Mouse (Mus musculus) layer of hippocampus, postnatal 36 days (tissue): Measurements from ENCODE around the gene Hcn2. TPM values are rescaled to one million over a fixed set of nuclear protein-coding genes. Genes with fewer than 3 reads are reported as not detected.

Experiments
- DNase-seq, 2 experiments: peaks; one replicate each; pipeline ENCODE4 v3.0.0; 2022
- total RNA-seq, 2 experiments: library from RNA; stranded (reverse); gene quantifications; 2 replicates each; pipeline ENCODE4 v1.2.3; 2021

Gene Hcn2
- total RNA-seq = 100 to 1,000 TPM; 106 to 118 TPM

DNA sequence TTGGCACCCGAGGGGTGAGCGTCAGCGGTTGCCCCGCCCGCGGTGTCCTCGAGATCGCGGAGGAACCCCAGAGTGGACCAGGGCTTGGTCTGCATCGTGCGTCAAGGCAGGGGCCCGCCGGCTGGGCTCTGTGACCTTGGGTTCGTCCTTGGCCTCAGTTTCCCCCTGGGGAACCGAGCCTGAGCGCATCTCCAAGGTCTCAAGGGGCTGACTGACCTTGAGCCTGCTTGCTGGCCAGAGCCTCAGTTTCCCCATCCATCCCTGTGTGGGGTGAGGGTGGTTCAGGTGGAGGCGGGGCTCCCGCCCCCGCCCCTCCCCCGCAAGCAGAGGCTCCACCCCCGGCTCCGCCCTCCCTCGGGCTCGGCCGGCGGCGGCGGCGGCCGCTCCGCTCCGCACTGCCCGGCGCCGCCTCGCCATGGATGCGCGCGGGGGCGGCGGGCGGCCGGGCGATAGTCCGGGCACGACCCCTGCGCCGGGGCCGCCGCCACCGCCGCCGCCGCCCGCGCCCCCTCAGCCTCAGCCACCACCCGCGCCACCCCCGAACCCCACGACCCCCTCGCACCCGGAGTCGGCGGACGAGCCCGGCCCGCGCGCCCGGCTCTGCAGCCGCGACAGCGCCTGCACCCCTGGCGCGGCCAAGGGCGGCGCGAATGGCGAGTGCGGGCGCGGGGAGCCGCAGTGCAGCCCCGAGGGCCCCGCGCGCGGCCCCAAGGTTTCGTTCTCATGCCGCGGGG, at the start of gene Hcn2:
Gene Hcn2, plus strand, starts transcription at position 381 of the 734 bp plus-strand sequence.
- DNase-seq = no peak

DNA sequence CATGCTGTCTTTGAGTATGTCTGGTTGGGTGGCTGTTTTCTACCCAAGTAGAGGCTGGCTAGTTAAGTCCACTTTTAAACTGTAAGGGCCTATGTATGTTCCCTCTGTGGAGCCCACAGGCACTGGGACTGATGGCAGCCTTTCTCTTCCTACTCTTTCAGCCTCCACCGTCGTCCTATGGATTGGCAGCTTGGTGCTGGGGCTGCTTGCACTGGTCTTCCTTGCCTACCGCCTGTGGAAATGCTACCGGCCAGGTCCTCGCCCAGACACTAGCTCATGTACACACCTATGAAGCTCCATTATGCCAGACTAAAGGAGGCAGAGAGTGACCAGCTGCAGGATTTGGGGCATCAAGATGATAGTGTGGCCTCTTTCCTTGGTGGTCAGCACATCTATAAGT, 48.4 kb upstream of the Hcn2 start:
- no peak for DNase-seq

DNA sequence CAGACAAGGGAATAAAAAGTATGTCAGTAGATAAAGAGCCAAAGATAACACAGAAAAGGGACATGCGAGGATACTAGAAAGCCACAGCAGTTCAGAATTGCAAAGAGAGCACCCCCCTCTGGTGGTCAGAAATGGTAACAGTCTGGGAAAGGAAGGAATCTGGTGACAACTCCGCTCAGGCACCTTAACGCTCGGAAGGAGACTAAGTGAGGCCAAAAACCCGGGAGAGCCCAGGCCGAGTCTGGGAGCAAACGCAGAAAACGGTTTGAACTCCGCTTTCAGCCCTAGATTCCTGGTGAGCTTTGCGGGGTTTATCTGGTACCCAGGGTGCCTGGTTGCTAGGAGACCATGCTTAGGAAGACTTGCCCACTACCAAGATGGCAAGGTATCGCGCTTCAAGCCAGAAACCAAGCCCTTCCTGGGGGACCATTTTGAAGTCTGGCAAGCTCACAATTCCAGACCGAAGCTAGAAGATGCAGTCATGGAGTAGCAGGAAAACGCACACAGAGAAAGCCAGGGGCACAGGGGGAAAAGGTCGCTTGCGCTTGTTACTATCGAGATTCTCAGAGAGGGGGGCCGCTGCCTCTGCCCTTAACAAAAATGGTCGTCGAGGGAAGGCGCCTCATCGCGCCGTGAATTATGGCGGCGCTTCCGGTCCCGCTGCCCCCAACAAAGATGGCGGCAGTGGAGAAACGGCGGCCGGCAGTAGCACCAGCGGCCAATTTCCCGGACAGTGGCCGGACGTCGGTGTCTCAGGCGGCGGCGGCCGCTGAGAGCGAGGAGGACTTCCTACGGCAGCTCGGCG, 47.5 kb upstream of the Hcn2 start, which contains the start of gene Tpgs1:
Gene Tpgs1, plus strand, starts transcription at position 599 of the 805 bp plus-strand sequence.
- peak; percentile 89 to 92 for DNase-seq

DNA sequence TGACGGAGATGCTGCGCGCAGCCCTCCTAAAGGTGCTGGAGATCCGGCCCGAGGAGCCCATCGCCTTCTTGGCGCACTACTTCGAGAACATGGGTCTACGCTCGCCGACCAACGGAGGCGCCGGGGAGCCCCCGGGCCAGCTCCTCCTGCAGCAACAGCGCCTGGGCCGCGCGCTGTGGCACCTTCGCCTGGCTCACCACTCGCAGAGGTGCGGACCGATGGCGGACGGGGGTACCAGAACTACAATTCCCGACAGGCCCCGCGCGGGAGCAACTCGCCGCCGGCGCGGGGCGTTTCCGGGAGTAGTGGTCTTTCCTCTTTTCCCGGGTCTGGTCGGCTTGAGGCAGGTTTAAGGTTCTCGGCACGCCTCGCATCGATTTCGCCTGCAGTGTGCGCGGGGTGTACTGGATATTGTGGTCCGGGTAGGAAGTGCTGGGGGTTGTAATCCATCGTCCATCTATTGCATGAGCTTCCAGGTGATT, 46.8 kb upstream of the Hcn2 start:
- DNase-seq = peak; percentile 78 to 84

DNA sequence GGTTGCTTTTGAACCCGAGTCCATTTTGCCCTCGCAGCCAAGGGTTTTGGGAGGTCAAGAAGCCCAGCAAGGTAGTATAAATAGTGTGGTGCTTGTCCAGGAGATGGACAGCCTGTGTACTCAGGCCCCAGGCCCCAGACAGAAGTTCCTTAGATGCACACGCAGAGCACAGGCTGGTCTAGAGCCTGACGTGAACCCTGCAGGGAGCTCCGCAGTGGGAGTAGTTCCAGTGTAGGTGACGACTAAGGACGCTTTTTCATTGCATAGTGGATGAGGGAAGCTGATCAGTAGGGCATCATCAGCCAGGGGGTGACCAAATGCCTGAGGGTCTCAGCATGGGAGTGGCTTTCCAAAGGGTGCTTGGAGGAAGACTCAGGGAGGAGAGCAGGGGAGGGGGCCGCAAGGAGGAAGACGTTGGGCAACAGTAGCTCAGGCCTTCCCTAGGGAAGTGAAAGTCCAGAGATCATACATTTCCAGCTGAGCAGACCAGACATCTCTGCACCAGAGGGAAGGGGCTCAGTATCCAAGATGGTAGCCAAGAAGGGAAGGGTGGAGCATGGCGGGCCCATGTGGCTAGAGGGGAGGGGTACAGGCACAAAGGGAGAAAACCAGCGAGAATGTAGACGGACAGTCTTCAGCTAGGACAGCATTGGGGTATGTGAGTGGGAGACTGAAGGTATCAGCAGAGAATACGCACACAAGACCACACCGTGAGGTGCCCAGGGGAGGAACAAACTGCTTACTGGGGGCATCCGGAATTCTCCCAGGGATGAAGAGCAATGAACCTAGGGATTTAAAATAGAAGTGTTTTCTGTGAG, 46.2 kb upstream of the Hcn2 start:
- DNase-seq = no peak

DNA sequence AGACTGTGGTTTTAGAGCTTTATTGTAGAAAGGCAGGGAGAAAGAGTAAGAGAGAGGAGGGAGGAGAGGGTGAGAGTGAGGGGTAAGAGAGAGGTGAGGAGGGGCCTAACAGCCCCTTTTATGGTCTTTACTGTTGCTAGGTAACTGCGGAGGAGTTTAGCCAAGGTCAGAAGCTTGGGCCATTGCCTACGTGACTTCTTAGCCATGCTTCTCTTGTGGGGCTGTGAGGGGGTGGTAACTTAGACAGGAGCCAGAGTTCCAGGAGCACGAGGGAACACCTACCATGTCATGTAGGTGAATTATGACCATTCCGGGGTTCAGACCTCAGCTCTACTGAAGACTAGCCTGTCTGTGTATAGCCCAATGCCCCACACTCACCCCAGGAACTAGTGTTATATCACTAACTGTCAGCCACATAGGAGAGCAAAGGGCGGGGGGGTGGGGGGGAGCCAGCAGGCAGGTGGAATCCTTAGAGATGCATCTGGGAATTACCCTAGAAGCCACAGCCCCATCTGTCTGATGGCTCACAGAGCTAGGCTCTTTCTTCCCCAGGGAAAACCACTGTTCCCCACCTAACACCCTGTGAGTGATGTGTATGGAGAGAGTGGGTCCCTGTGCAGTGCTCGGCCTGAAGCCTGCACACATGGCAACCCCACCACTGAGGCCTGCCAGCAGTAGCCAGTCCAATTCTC, 44.9 kb upstream of the Hcn2 start:
- DNase-seq = no peak

DNA sequence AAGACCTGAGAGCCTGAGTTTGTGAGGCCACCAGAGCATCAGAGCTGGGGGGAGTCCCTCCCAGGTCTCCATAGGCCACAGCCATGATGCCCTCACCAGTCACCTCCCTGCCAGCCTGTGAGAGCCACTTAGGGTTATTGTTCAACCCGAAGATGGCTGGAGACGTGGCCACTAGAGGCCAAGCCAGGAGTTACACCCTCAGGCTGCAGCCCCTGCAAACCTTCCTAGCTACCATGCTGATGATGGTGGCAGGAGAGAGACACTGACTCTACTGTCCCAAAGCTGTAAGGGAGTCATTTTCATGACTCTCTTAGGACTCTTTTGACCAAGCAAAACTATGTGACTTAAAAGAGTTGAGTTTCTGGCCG, 44.4 kb upstream of the Hcn2 start:
- no peak for DNase-seq

DNA sequence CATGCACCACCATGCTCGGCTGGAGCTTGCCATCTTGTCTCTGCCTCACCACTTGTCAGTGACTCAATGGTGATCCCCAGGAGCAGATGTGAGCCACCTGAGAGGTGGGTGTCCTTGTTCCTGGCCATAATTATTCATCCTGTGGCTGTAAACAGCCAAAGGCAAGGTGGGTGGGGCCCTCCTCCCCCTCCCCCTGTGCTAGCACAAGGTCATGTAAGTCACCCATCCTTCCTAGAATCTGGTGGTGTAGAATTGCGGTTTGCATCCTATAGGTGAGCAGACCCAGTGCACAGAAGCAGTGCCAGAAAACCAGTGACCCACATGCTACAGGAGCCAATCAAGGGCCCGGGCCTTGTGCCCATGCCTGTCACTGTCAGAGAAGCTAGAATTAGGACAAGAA, 43.4 kb upstream of the Hcn2 start:
- no peak for DNase-seq

DNA sequence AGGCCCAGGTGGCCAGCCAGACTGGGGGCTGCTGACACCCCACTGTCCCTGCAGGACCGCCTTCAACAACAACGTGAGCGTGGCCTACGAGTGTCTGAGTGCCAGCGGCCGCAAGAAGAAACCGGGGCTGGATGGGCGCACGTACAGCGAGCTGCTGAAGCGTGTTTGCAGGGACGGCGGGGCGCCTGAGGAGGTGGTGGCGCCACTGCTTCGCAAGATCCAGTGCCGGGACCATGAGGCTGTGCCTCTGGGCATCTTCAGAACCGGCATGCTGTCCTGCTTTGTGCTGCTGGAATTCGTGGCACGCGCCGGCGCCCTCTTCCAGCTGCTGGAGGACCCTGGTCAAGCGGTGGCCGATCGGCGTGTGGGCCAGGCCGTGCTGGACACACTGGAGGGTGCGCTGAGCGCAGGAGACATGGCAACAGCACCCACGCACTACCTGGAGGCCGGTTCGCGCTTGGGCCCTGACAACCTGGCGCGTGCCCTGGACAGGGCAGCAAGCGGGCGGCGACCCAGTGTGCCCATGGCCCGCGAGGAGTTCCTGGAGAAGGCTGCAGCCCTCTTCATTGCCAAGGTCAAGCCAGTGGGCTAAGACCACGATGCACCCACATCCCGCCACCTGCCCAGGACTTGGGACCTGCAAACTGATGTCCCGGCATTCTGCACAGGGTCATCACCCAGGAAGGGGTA, 40.9 kb upstream of the Hcn2 start:
- no peak for DNase-seq

DNA sequence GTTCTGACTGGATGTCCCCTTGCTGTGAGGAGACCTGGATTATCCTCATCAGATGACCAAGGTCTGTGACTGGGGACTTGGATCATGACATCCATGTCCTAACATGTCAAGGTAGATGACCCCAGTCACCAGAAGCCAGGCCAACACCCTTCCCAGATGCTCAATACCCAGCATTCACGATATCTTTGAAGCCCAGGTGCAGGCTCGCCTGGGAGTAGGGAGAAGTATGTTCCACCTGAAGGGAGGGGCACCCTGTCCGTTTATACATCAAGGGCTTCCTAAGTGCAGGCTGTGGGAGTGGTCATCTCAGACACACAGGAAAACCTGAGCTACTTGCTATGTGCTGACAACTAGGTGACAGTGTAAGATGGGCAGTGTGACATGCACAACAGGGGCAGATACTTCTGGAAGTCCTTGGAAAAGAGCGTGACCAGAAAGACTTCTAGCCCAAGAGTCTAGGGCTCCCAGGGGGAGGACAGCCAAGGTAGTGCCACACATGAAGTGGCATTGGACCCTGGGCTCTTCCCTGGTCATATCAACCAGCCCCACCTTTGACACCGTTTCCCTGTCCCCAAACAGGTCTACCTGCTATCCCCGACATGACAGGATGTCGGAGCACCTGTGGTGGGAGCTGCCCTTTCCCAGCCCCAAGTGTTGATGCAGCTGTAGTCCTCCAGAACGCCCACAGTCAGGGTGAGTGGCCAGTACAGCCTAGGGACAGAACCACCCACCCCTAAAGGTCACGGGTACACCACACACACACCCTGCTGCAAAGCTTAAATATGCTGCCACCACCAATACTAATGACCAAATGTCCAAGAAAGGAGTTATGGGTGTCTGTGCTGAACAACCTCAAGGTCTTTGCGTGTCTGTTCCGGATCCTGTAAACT, 35.6 kb upstream of the Hcn2 start:
- DNase-seq = no peak

DNA sequence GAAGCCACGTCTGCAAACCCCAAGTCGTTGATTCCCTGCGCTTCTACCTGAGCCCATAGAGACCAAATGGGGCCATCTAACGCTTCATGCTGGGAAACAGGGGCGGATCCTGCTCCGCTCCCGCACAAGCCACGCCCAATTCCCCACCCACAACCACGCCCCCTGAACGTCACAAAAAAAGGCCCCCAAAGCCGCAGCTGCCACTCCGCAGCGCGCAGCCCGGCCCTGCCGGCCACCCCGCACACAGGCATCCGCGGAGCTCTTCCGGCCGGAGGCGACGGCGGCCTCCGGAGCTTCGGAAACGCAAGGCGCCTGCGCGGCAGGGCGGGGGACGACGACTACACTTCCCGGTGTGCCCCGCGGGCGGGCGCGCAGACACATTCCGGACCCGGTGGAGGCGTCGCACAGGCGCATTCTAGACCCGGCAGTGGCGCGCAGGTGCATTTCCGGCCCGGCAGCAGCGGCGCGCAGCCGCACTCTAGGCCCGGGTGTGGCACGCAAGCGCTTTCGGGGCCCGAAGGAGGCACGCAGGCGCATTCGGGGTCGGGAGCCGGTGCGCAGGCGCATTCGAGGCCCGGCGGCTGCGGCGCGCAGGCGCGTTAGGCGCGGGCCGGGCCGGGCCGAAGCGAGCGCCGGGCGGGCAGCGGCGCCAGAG, 34.7 kb upstream of the Hcn2 start, which contains the start of gene Cdc34:
Gene Cdc34, plus strand, starts transcription at position 605 of the 655 bp plus-strand sequence.
- peak; percentile 100 for DNase-seq

DNA sequence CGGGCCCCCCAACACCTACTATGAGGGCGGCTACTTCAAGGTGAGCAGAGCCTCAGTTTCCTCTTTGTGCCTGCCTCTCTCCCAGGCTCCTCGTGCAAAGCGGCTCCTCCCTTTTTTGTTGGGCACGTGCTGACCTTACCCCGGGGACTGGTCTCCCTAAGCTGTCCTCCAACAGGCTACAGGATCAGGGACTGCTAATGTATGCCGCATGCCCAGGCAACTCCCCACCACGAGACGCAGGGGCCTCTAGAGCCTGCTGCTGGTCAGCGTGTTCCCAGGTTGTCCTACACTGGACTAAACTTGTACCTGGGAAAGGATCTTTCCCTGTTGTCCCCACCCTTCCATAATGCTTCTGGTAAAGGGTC, 33.9 kb upstream of the Hcn2 start:
- DNase-seq = peak in 1 of 2 experiments; percentile 31

DNA sequence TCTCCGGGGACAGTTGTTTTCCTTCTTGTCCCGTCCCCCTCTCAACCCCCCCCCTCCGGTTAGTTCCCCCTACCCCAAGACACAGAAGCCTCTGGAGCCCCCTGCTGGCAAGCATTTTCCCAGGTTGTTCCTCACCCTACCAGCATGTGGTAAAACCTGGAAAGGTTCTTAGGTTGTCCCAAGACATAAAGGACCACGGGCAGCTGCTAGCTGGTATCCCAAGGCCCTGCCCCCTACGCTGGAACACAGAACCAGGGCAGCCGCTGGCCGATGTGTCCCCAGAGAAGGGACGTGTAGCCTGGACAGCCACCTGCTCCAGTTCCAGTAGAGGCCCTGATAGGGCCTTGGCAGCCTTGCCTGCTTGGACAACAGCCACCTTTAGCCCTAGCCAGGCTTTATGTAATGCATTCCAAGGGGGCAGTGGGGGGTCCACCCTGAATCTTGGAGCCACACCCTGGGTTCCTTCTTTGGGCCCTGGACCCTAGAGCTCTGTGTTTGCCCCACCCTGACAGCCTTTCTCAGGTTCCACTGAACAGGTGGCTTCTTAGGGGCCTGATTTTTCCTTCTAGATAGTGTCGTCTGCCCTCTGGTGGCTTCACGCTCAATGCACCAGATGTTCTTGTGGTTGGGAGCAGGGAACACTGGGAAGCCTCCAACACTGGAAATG, 33.4 kb upstream of the Hcn2 start:
- DNase-seq = peak in 1 of 2 experiments; percentile 35

DNA sequence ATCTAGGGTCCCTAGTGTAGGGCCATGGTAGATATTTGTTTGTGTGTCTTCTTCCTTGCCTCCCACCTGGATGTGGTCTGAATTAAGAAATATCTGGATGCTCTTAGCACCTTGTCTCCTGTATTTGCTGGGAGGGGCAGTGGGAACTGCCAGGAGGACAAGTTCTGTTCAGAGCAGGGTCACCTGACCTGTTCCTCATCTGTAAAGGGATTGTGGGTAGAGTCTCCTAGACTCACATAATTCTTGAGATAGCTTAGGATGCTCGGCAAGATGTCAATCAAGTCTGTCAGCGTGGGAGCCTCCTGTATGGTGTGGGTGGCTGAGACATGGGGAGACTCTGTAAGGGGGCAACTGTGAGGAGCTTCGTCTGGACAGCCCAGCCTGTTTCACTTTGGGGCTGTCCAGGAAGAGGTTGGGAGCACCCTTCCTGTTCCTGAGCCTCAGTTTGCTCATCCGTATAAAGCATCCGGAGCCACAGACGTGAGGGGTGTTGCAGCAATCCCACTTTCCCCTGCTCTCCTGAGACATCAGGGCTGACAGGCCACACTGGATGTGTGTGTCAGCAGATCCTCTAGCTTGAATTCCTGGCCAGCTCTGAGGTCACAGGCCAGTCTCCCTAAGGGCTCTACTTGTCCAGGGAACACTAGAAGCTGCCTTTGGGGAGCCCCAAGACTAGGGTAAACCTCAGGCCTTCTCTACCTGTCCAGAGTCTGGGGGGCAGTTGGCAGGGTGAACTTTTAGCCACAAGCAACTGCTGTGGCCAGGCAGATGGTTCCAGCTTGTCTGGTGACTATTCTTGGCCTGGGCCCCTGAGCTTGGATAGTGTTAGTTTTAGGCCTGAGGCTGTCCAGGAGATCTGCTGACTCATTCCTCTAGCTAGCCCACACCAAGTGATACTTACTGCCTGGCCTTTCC, 32.5 kb upstream of the Hcn2 start:
- no peak for DNase-seq

DNA sequence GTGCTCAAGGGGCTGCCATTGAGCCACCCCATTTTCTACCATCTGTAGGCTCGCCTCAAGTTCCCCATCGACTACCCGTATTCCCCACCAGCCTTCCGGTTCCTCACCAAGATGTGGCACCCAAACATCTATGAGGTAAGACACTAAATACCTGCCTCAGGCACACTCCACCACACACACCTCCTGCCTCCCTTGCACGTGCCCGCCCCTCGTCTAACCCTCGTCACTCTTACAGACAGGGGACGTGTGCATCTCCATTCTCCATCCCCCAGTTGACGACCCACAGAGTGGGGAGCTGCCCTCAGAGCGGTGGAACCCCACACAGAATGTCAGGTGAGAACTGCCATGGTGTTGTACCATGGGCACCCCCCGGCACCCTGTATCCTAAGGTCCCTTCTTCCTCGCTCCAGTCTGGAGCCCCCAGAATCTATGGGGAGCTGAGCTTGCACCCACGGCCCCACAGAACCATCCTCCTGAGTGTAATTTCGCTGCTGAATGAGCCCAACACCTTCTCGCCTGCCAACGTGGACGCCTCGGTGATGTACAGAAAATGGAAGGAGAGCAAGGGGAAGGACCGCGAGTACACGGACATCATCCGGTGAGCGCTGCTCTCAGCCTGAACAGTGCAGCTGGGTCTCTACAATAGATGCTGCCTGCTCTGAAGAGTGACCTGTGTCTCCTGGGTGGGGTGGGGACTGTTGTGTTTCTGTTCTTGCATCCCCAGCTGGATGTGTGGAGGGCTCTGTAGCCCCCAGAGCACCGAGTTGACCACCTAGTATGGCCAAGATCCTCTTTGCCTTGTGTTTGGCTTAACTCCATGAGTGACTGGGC, 31.4 kb upstream of the Hcn2 start:
- no peak for DNase-seq

DNA sequence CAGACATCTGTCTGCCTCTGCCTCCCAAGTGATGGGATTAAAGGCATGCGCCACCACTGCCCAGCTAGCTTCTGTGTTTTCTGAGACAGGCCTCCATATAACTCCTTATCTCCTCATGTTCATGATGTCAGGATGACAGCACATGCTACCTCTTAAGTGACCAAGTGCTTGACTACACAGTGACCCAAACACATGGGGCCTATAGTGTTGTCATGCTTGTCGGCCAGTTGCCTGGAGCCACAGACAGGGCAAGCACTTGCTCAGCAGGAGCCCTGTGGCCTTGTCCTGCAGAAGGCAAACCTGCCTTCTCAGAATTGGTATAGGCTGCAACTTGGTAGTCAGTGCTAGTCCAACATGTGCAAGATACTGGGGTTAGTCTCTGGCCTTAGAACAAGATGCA, 30.2 kb upstream of the Hcn2 start:
- no peak for DNase-seq

DNA sequence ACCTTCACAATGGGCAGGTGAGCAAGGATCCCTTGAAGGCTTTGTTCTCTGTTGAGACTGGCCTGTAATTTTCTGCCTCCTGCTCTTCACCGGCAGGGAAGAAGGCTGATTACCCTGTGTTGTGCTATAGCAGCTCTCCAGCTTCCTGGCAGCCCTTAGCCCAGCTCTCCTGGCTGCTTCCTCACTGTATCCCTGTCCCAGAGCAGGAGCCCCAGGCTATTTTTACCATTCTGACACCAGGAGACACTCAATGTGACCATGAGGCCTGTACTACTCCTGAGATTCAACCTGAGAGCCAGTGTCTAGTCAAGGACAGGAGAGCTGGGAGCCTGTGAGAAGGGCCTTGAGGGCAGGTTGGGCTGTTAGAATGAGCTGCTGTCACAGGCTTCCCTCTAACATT, 29.7 kb upstream of the Hcn2 start:
- no peak for DNase-seq
